14 mouse cellular contexts compared by ENCODE assay signal in the genomic region with DNA sequence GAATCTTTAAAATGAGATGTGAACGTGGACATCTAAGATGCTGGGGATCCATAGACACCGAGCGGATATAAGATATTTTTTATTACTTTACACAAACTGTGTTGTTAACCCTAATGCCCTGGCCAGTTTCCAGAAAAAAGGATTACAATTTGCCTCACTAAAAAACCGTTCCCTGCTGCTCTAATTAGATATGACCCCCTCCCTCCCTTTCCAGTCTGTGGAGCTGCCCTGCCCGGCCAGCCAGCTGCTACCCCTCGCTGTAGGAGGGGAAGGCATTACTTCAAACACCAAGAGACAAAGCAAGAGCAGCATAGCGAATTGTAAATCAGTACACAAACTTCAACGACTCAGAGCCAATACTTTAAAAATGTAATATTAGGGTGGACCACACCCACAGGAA. TPM values are rescaled to one million over a fixed set of nuclear protein-coding genes. Genes with fewer than 3 reads are reported as not detected.
A peak's percentile ranks its signal among the peaks of the same experiment; 100 is the strongest.
DNase-seq lines count a peak whose midpoint lies in the region; ATAC-seq lines count a peak whose summit lies in the region.
"Had no signal": no experiment of that assay in that cellular context is flagged by ENCODE, and none has a peak within 500 bp of the region (broad histone marks: within the 10 kb centered on the region; RNA-seq: fewer than 3 reads in every experiment).

No protein-coding gene starts in this region.

- H3K4me3 ChIP-seq in midbrain, embryonic 10.5 days, result no peak overlapping the region
- no peak overlapping the region for H3K4me3 ChIP-seq in midbrain, embryonic 16.5 days (ENCODE audit: low read depth, low read length)
- no peak overlapping the region for H3K4me3 ChIP-seq in hindbrain, embryonic 13.5 days
- H3K4me3 ChIP-seq: embryonic facial prominence, embryonic 15.5 days had no signal

- no peaks in the 10 kb centered on the region for H3K27me3 ChIP-seq in midbrain, embryonic 10.5 days (ENCODE audit: low read depth, poor library complexity, severe bottlenecking)
- no peaks in the 10 kb centered on the region for H3K27me3 ChIP-seq in midbrain, embryonic 16.5 days (ENCODE audit: control insufficient read depth, insufficient read depth, low read depth, low read length)
- no peaks in the 10 kb centered on the region for H3K27me3 ChIP-seq in hindbrain, embryonic 13.5 days
- H3K27me3 ChIP-seq: embryonic facial prominence, embryonic 15.5 days; Patski had no signal

- ATAC-seq in midbrain, embryonic 16.5 days, result no peak
- no peak for ATAC-seq in hindbrain, embryonic 13.5 days (ENCODE audit: low FRiP score)
- ATAC-seq: Patski had no signal

- no peaks in the 10 kb centered on the region for H3K9me3 ChIP-seq in midbrain, embryonic 10.5 days (replicated peaks)
- no peaks in the 10 kb centered on the region for H3K9me3 ChIP-seq in midbrain, embryonic 16.5 days (replicated peaks; ENCODE audit: control insufficient read depth, low read length, poor library complexity, severe bottlenecking)
- no peaks in the 10 kb centered on the region for H3K9me3 ChIP-seq in hindbrain, embryonic 13.5 days
- H3K9me3 ChIP-seq: embryonic facial prominence, embryonic 15.5 days had no signal

- DNase-seq in embryo, embryonic 10 days (ENCODE audit: low spot score), result peak; percentile 30
- DNase-seq in embryo, embryonic 9.5 days (ENCODE audit: extremely low spot score), result no peak
- no peak for DNase-seq in midbrain, embryonic 10.5 days (ENCODE audit: low spot score)
- peak; percentile 66 for DNase-seq in retina, embryonic 14.5 days (ENCODE audit: low spot score)
- DNase-seq in cerebellum, adult 11 months, result no peak
- DNase-seq in ovary, postnatal 36 days (ENCODE audit: low spot score), result no peak
- DNase-seq: cerebellum, adult 9-11 months; kidney, postnatal 14 days; spleen, adult 18-20 months had no signal

- peak overlapping the region; percentile 92 for H3K27ac ChIP-seq in midbrain, embryonic 10.5 days (replicated peaks)
- no peak overlapping the region for H3K27ac ChIP-seq in midbrain, embryonic 16.5 days (ENCODE audit: low read length)
- peak overlapping the region; percentile 41; the same call in 1 of the 2 replicates for H3K27ac ChIP-seq in hindbrain, embryonic 13.5 days
- H3K27ac ChIP-seq: embryonic facial prominence, embryonic 15.5 days; liver, embryonic 14.5 days had no signal

- no peak overlapping the region for H3K9ac ChIP-seq in midbrain, embryonic 16.5 days (ENCODE audit: low read depth, low read length)
- H3K9ac ChIP-seq in hindbrain, embryonic 13.5 days, result no peak overlapping the region
- H3K9ac ChIP-seq: embryonic facial prominence, embryonic 15.5 days; liver, embryonic 14.5 days had no signal

- peaks cover 67% of the 10 kb centered on the region for H3K4me1 ChIP-seq in midbrain, embryonic 10.5 days
- H3K4me1 ChIP-seq in midbrain, embryonic 16.5 days (ENCODE audit: control insufficient read depth, insufficient read depth, low read length), result peaks cover 25% of the 10 kb centered on the region
- H3K4me1 ChIP-seq in hindbrain, embryonic 13.5 days (replicated peaks), result peaks cover 54% of the 10 kb centered on the region

- WGBS in midbrain, embryonic 10.5 days, result 31% methylated on average over 8 of the region's 8 CpGs
- WGBS in midbrain, embryonic 16.5 days, result 8% methylated on average over 8 of the region's 8 CpGs
- 13% methylated on average over 8 of the region's 8 CpGs for WGBS in hindbrain, embryonic 13.5 days

- no peaks in the 10 kb centered on the region for H3K36me3 ChIP-seq in midbrain, embryonic 10.5 days
- H3K36me3 ChIP-seq in midbrain, embryonic 16.5 days (ENCODE audit: control insufficient read depth, insufficient read depth, low read length), result no peaks in the 10 kb centered on the region
- no peaks in the 10 kb centered on the region for H3K36me3 ChIP-seq in hindbrain, embryonic 13.5 days
- H3K36me3 ChIP-seq: embryonic facial prominence, embryonic 15.5 days had no signal

- no peak overlapping the region for H3K4me2 ChIP-seq in midbrain, embryonic 16.5 days (ENCODE audit: low read length)
- no peak overlapping the region for H3K4me2 ChIP-seq in hindbrain, embryonic 13.5 days
- H3K4me2 ChIP-seq: embryonic facial prominence, embryonic 15.5 days had no signal

RNA-seq across cellular contexts. Expression of a gene that starts 58.9 kb away (rescaled TPM):
- 155 and 255 TPM in 2 replicates for polyA plus RNA-seq in midbrain, embryonic 10.5 days (2016; fragmentation: Nextera tagmentation; extraction: Ambion mirVana)
- polyA plus RNA-seq in midbrain, embryonic 16.5 days (2015; fragmentation: Nextera tagmentation; extraction: Ambion mirVana), result 157 and 180 TPM in 2 replicates
- 244 and 250 TPM in 2 replicates for polyA plus RNA-seq in hindbrain, embryonic 13.5 days (2015; fragmentation: Nextera tagmentation; extraction: Ambion mirVana)

Comparison
In these comparisons a context has a peak if more than half of its experiments do, and no peak if none do; other contexts are left out.
1. DNase-seq: peak in embryo, embryonic 10 days (single experiment) and retina, embryonic 14.5 days (single experiment); none in embryo, embryonic 9.5 days (single experiment), midbrain, embryonic 10.5 days (single experiment), cerebellum, adult 11 months (single experiment) and ovary, postnatal 36 days (single experiment).